Mouse (Mus musculus): ENCODE measurements around the gene Gm47995. TPM values are rescaled to one million over a fixed set of nuclear protein-coding genes. Genes with fewer than 3 reads are reported as not detected.
"Not testable (repeated sequence)": the region's sequence is repeated elsewhere in the genome, so short reads cannot be mapped to it uniquely, and the experiment has no call there.

The Gm47995 gene
- polyA plus RNA-seq, 1 experiment = not detected

DNA sequence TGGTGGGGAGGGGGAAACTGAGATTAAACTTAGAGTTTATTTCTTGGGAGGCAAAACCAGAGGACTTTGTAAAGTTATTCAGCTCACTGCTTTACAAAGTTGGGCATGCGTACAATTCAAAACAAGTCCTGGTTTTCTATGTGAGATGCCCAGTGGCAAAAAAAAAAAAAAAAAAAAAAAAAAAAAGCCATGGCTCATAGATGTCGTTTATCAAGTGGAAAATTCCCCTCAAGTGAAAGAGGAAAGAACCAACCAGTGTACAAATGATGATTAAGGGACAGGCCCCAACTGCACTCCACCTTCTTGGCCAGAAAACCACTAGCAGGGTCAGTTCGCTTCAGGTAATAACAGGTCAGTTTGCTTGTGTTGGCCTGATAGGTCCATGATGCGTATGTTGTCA, 9.8 kb upstream of the Gm47995 start:
- TF ChIP-seq CTCF (IDR thresholded peaks at IDR 0.05; ENCODE audit: insufficient read depth, low read length) (no peak), POLR2A (IDR thresholded peaks at IDR 0.05; ENCODE audit: borderline replicate concordance, extremely low read depth, low read depth, low read length) (no peak)
- DNase-seq = no peak
- Histone ChIP-seq H3K4me1 (ENCODE audit: control insufficient read depth, insufficient read depth, low read length) (no peaks in the 10 kb centered on the region), H3K4me3 (replicated peaks; ENCODE audit: extremely low read depth, low read depth, low read length) (no peak overlapping the region)
- 82% methylated on average over 4 of the region's 4 CpGs for WGBS

DNA sequence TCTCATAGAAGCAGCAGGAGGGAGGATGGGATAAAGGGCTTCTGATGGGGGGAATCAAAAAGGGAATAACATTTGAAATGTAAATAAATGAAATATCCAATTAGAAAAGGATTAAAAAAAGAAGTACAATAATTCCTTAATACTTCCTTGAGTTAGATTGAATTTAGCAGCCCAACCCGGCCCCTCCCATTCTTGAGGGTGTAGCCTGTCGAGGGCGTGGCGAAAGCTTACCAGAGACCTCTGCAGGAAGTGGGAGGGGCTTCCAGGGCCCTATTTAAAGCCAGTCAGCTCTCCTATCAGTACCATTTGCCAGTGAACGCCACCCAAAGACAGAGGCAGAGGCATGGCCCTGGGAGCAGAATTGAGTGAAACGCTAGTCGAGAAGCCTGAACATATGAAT, 6.2 kb upstream of the Gm47995 start, which contains the start of gene Gm8947:
Gene Gm8947 (plus strand): TSS at position 302 of the 400 bp plus-strand sequence.
- H3K4me1 ChIP-seq (ENCODE audit: control insufficient read depth, insufficient read depth, low read length); DNase-seq; H3K4me3 ChIP-seq (replicated peaks; ENCODE audit: extremely low read depth, low read depth, low read length): not testable (repeated sequence)
- 80% methylated on average over 1 of the region's 7 CpGs for WGBS

DNA sequence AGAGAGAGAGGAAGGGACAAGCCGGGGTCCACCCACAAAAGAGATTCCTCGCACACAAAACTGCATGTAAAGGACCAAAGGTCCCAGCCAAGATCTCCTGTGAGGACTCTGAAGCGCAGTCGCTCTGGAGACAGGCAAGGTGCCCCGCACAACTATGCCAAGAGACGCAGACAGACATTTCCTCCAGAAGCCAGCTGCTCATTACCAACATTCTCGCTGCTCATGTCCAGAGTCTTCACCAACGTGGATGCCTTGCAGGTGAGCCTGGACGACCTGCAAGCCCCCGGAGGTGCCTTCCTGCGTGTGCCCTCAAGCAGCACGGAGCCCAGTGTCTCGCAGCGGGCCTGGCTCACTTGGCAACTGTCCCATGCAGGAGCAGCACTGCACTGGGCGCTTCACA, 5.5 kb upstream of the Gm47995 start:
- 90% methylated on average over 15 of the region's 15 CpGs for WGBS
- H3K4me3 ChIP-seq (replicated peaks; ENCODE audit: extremely low read depth, low read depth, low read length); DNase-seq; H3K4me1 ChIP-seq (ENCODE audit: control insufficient read depth, insufficient read depth, low read length): not testable (repeated sequence)

DNA sequence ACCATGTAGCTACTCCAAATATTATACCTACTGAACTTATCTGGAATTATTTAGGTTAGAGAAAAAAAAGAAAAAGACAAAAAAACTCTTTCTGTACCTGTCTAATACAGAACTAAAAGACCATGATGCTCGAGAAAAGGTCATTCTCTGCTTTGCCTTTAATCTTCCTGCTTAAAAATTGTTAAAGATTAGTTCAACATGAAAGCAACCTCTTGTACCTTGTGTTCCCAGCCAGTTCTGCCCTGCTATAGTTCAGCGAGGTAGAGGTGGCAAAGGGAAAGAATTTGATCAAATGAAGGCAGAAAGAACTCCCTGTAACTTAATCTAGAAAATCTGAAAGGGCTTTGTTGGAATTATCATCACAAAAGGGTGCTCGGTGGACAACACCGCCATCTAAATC, 2.3 kb upstream of the Gm47995 start:
- H3K4me3 ChIP-seq (replicated peaks; ENCODE audit: extremely low read depth, low read depth, low read length); H3K4me1 ChIP-seq (ENCODE audit: control insufficient read depth, insufficient read depth, low read length); DNase-seq: not testable (repeated sequence)
- 75% methylated on average over 4 of the region's 4 CpGs for WGBS

DNA sequence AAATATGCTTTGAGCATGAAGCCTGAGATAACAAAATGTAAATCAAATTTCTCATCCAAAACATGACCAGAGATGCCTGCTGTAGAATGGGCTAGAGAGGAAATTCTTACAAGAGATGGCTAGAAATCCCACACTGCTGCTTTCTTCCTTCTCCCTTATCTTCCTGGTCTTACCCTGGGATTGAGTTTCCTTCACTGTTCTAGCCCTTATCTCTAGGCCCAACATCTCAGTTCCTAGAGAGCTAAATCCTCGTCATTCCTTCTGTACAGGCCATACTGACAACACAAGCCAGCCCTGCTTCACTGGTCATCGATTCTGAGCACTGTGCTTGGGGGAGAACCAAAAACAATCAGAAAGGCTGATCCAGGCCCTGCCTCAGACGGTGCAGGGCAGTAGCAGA, 1.6 kb upstream of the Gm47995 start:
- WGBS = 84% methylated on average over 3 of the region's 3 CpGs
- not testable (repeated sequence) for DNase-seq; H3K4me1 ChIP-seq (ENCODE audit: control insufficient read depth, insufficient read depth, low read length); H3K4me3 ChIP-seq (replicated peaks; ENCODE audit: extremely low read depth, low read depth, low read length)

DNA sequence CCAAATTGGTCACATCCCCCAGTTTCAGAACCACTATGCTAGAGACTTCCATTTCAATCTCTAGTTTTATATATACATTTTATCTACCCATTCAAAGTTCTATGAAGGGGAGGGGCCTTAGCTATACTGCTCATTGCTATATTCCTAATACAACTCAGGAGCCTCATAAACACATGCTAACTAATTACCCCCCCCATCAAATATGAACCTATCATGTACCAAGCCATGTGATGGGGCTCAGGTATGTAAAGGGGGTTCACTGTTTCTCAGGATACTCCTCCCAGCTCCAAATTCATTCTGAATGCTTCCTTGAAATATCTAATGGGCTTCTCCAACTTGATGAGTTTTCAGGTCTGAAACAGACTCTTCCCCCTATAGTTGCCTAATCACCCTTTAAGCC, 2.4 kb downstream of the Gm47995 start:
- H3K4me3 ChIP-seq (replicated peaks; ENCODE audit: extremely low read depth, low read depth, low read length); H3K4me1 ChIP-seq (ENCODE audit: control insufficient read depth, insufficient read depth, low read length); DNase-seq: not testable (repeated sequence)

DNA sequence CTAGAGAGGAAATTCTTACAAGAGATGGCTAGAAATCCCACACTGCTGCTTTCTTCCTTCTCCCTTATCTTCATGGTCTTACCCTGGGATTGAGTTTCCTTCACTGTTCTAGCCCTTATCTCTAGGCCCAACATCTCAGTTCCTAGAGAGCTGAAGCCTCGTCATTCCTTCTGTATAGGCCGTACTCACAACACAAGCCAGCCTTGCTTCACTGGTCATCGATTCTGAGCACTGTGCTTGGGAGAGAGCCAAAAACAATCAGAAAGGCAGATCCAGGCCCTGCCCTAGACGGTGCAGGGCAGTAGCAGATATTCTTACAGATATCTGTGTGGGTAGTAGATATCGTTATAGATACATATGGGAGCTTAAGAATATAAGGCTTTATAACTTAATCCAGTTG, 4.5 kb downstream of the Gm47995 start:
- not testable (repeated sequence) for DNase-seq; H3K4me1 ChIP-seq (ENCODE audit: control insufficient read depth, insufficient read depth, low read length); H3K4me3 ChIP-seq (replicated peaks; ENCODE audit: extremely low read depth, low read depth, low read length)
- 70% methylated on average over 4 of the region's 5 CpGs for WGBS

DNA sequence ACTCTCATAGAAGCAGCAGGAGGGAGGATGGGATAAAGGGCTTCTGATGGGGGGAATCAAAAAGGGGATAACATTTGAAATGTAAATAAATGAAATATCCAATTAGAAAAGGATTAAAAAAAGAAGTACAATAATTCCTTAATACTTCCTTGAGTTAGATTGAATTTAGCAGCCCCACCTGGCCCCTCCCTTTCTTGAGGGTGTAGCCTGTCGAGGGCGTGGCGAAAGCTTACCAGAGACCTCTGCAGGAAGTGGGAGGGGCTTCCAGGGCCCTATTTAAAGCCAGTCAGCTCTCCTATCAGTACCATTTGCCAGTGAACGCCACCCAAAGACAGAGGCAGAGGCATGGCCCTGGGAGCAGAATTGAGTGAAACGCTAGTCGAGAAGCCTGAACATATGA, 5.6 kb downstream of the Gm47995 start, which contains the start of gene 3110040M04Rik:
Gene 3110040M04Rik (plus strand): TSS at position 304 of the 400 bp plus-strand sequence.
- WGBS = no CpG with 5 or more reads among the region's 6 CpGs
- not testable (repeated sequence) for DNase-seq; H3K4me1 ChIP-seq (ENCODE audit: control insufficient read depth, insufficient read depth, low read length); H3K4me3 ChIP-seq (replicated peaks; ENCODE audit: extremely low read depth, low read depth, low read length)

DNA sequence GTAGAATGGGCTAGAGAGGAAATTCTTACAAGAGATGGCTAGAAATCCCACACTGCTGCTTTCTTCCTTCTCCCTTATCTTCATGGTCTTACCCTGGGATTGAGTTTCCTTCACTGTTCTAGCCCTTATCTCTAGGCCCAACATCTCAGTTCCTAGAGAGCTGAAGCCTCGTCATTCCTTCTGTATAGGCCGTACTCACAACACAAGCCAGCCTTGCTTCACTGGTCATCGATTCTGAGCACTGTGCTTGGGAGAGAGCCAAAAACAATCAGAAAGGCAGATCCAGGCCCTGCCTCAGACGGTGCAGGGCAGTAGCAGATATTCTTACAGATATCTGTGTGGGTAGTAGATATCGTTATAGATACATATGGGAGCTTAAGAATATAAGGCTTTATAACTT, 10.2 kb downstream of the Gm47995 start:
- DNase-seq; H3K4me1 ChIP-seq (ENCODE audit: control insufficient read depth, insufficient read depth, low read length); H3K4me3 ChIP-seq (replicated peaks; ENCODE audit: extremely low read depth, low read depth, low read length): not testable (repeated sequence)
- WGBS = 65% methylated on average over 3 of the region's 5 CpGs

DNA sequence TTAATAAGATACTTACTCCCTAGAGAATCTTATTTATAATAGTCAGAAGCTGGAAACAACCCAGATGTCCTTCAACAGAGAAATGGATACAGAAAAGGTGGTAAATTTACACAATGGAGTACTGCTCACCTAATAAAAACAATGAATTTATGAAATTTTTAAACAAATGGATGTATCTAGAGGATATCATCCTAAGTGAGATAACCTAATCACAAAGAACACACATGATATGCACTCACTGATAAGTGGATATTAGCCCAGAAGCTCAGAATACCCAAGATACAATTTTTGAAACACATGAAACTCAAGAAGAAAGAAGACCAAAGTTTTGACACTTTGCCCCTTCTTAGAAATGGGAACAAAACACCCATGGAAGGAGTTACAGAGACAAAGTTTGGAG, 10.7 kb downstream of the Gm47995 start:
- not testable (repeated sequence) for DNase-seq; H3K4me3 ChIP-seq (replicated peaks; ENCODE audit: extremely low read depth, low read depth, low read length); H3K4me1 ChIP-seq (ENCODE audit: control insufficient read depth, insufficient read depth, low read length)

DNA sequence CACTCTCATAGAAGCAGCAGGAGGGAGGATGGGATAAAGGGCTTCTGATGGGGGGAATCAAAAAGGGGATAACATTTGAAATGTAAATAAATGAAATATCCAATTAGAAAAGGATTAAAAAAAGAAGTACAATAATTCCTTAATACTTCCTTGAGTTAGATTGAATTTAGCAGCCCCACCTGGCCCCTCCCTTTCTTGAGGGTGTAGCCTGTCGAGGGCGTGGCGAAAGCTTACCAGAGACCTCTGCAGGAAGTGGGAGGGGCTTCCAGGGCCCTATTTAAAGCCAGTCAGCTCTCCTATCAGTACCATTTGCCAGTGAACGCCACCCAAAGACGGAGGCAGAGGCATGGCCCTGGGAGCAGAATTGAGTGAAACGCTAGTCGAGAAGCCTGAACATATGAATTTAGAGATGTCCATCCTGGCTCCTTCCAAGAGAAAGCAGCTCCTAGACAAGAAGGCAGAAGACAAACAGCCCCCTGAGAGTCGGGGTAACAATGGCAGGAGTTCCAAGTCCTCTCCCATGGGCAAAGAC, 11.6 kb downstream of the Gm47995 start, which contains the start of gene Gm47996:
Gene Gm47996 (plus strand): TSS at position 308 of the 532 bp plus-strand sequence.
- H3K4me3 ChIP-seq (replicated peaks; ENCODE audit: extremely low read depth, low read depth, low read length); DNase-seq: not testable (repeated sequence)

DNA sequence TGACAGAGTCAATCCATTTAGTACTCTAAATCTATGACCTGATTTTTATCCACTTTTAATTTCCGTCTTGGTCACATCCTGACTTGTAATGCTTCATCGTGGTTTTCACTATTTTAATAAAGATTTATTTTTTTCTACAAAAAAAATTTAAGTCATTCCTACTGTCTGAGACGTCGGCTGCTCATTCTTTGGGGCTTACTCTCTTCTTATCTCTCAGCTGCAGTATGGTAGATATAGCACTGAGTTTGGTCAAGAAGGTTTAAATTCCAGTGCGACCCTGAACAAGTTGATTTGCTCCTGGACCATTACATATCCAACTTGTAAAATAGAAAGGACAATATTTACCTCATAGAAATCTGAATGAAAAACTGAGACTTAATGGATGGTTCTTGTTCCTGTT, 13.4 kb downstream of the Gm47995 start:
- not testable (repeated sequence) for DNase-seq; H3K4me1 ChIP-seq (ENCODE audit: control insufficient read depth, insufficient read depth, low read length); H3K4me3 ChIP-seq (replicated peaks; ENCODE audit: extremely low read depth, low read depth, low read length)
- 88% methylated on average over 5 of the region's 5 CpGs for WGBS

More for the DNA sequence above, 11.6 kb downstream of the Gm47995 start, which contains the start of gene Gm47996:
- H3K4me1 ChIP-seq (ENCODE audit: control insufficient read depth, insufficient read depth, low read length) = not testable (repeated sequence)
- 91% methylated on average over 4 of the region's 8 CpGs for WGBS
